Mouse (Mus musculus): Measurements from ENCODE around the gene Napsa. TPM values are rescaled to one million over a fixed set of nuclear protein-coding genes. Genes with fewer than 3 reads are reported as not detected.

The Napsa gene
- total RNA-seq (2014; fragmentation: Nextera tagmentation) (1.3 and 2.7 TPM in 2 replicates), total RNA-seq (2017) (0.16 and 0.70 TPM in 2 replicates), polyA plus RNA-seq (2012) (0.10 and 0.35 TPM in 2 replicates)

DNA sequence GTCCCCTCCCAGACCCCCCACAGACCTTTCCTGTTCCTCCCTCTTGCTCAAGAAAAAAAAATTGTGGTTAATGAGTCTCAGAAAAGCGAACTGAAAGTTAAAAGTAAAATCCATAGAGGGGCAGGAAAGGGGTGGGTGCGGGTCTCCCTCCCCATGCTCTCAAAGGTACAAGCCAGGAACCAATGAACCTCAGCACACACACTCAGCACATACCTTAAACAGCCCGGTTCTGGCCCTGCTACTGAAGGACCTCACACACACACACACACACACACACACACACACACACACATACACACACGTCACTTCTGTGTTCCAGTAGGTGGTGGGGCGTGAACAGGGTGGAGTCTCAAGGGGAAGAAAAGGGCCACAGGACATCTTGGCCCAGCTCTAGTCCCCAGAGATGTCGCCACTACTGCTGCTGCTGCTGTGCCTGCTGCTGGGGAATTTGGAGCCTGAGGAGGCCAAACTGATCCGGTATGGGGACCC, at the start of gene Napsa:
TSS of gene Napsa (plus strand) at position 168 of the 489 bp plus-strand sequence.
- TF ChIP-seq TAL1 (conservative IDR thresholded peaks at IDR 0.05; ENCODE audit: low read depth, low read length) (no peak), POLR2AphosphoS5 (IDR thresholded peaks at IDR 0.05; ENCODE audit: insufficient replicate concordance, low read depth, low read length) (no peak), GATA1 (IDR thresholded peaks at IDR 0.05; ENCODE audit: borderline replicate concordance, low read length) (no peak), GATA2 (IDR thresholded peaks at IDR 0.05; ENCODE audit: borderline replicate concordance, low read depth, low read length) (no peak), CTCF (IDR thresholded peaks at IDR 0.05; ENCODE audit: low read depth, low read length) (no peak)
- peaks cover 29% of the 10 kb centered on the region for H3K27me3 ChIP-seq (ENCODE audit: insufficient read depth, low read length)
- H3K4me3 ChIP-seq (ENCODE audit: low read depth, low read length) = no peak within 1 kb of the TSS
- DNase-seq (ENCODE audit: low spot score) (no peak), ATAC-seq (ENCODE audit: extremely low read depth, insufficient number of reproducible peaks, low FRiP score, poor library complexity, severe bottlenecking) (no peak)
- no peaks in the 10 kb centered on the region for H3K9me3 ChIP-seq (replicated peaks)
- no peaks in the 10 kb centered on the region for H3K36me3 ChIP-seq (replicated peaks)
- H3K4me1 ChIP-seq (ENCODE audit: insufficient read depth, low read depth, low read length) = peaks cover 10% of the 10 kb centered on the region; the same call in 1 of the 2 replicates

DNA sequence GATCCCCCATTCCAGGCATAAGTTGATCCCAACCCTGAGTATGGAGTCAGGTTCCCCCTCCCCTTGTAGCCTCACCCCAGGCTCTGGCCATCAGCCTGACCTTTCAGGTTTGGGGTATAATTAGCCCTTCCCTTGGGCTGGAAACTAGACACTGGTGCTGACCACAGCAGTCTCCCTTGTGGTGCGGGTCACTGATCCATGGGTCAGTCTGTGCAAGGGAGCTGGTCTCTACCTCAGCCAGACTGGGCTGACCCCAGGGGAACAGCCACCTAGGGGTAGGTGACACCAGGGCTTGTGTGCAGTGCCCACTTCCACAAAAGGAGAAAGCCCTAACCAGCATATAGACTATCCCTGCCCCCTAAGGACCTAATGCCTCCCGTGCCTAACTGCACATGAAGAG, 49.1 kb upstream of the Napsa start:
- DNase-seq (ENCODE audit: low spot score) (no peak), ATAC-seq (ENCODE audit: extremely low read depth, insufficient number of reproducible peaks, low FRiP score, poor library complexity, severe bottlenecking) (no peak)
- TF ChIP-seq POLR2AphosphoS5 (IDR thresholded peaks at IDR 0.05; ENCODE audit: insufficient replicate concordance, low read depth, low read length) (no peak), TAL1 (conservative IDR thresholded peaks at IDR 0.05; ENCODE audit: low read depth, low read length) (no peak), CTCF (IDR thresholded peaks at IDR 0.05; ENCODE audit: low read depth, low read length) (no peak), GATA2 (IDR thresholded peaks at IDR 0.05; ENCODE audit: borderline replicate concordance, low read depth, low read length) (no peak), GATA1 (IDR thresholded peaks at IDR 0.05; ENCODE audit: borderline replicate concordance, low read length) (no peak)
- Histone ChIP-seq H3K36me3 (replicated peaks) (no peaks in the 10 kb centered on the region), H3K4me1 (ENCODE audit: insufficient read depth, low read depth, low read length) (peaks cover 14% of the 10 kb centered on the region), H3K9me3 (replicated peaks) (no peaks in the 10 kb centered on the region), H3K27me3 (ENCODE audit: insufficient read depth, low read length) (peaks cover 67% of the 10 kb centered on the region), H3K4me3 (ENCODE audit: low read depth, low read length) (no peak overlapping the region)

GRCm38 (mm10) chr7:44524502-44524901, 47.7 kb upstream of the Napsa start, which contains the start of gene Mybpc2:
Mybpc2 (minus strand) TSS chr7:44524656.
- TF ChIP-seq POLR2AphosphoS5 (IDR thresholded peaks at IDR 0.05; ENCODE audit: insufficient replicate concordance, low read depth, low read length) (no peak), TAL1 (conservative IDR thresholded peaks at IDR 0.05; ENCODE audit: low read depth, low read length) (no peak)
- DNase-seq (ENCODE audit: low spot score) = no peak
- Histone ChIP-seq H3K9me3 (replicated peaks) (no peaks in the 10 kb centered on the region), H3K27me3 (ENCODE audit: insufficient read depth, low read length) (peaks cover 75% of the 10 kb centered on the region), H3K36me3 (replicated peaks) (no peaks in the 10 kb centered on the region), H3K4me3 (ENCODE audit: low read depth, low read length) (no peak within 1 kb of the TSS), H3K4me1 (ENCODE audit: insufficient read depth, low read depth, low read length) (peaks cover 18% of the 10 kb centered on the region)
- no peak for ATAC-seq (ENCODE audit: extremely low read depth, insufficient number of reproducible peaks, low FRiP score, poor library complexity, severe bottlenecking)

DNA sequence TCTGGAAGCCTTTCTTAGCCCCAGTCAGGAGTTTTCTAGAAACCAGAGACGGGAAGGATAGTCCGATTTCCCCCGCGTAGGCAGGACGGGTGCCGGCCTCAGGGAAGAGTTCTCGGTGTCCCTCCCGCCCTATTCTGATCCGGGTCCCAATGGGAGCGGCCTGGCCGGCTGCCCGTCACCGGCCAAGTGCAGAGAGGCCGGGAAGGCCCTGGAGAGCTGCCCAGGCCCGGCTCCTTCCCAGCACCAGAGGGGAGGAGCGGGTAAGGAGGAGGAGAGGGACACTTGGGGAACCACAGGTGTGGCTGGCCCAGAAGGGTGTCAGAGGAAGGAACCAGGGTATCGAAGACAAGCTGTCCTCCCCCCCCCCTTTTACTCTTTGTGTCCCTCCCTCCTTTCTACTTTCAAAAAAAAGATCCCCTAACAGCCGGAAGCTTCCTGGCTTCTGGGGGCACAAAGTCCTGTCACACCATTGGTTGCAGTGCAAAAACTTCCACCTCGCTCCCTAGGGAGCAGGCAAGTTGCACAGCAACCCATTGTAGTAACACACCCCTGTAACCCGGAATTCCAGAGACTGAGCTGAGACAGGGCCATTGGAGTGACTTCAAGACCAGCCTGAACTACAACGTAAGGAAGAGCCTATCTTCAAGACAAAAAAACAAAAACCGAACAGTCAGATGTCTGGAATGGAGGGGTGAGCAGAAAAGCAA, 46.9 kb upstream of the Napsa start:
- Histone ChIP-seq H3K27me3 (ENCODE audit: insufficient read depth, low read length) (peaks cover 79% of the 10 kb centered on the region), H3K4me1 (ENCODE audit: insufficient read depth, low read depth, low read length) (peaks cover 18% of the 10 kb centered on the region), H3K9me3 (replicated peaks) (no peaks in the 10 kb centered on the region), H3K4me3 (ENCODE audit: low read depth, low read length) (no peak overlapping the region), H3K36me3 (replicated peaks) (no peaks in the 10 kb centered on the region)
- no peak for ATAC-seq (ENCODE audit: extremely low read depth, insufficient number of reproducible peaks, low FRiP score, poor library complexity, severe bottlenecking)
- TF ChIP-seq POLR2AphosphoS5 (IDR thresholded peaks at IDR 0.05; ENCODE audit: insufficient replicate concordance, low read depth, low read length) (no peak), GATA2 (IDR thresholded peaks at IDR 0.05; ENCODE audit: borderline replicate concordance, low read depth, low read length) (no peak), TAL1 (conservative IDR thresholded peaks at IDR 0.05; ENCODE audit: low read depth, low read length) (no peak), GATA1 (IDR thresholded peaks at IDR 0.05; ENCODE audit: borderline replicate concordance, low read length) (no peak), CTCF (IDR thresholded peaks at IDR 0.05; ENCODE audit: low read depth, low read length) (no peak)
- DNase-seq (ENCODE audit: low spot score) = no peak

DNA sequence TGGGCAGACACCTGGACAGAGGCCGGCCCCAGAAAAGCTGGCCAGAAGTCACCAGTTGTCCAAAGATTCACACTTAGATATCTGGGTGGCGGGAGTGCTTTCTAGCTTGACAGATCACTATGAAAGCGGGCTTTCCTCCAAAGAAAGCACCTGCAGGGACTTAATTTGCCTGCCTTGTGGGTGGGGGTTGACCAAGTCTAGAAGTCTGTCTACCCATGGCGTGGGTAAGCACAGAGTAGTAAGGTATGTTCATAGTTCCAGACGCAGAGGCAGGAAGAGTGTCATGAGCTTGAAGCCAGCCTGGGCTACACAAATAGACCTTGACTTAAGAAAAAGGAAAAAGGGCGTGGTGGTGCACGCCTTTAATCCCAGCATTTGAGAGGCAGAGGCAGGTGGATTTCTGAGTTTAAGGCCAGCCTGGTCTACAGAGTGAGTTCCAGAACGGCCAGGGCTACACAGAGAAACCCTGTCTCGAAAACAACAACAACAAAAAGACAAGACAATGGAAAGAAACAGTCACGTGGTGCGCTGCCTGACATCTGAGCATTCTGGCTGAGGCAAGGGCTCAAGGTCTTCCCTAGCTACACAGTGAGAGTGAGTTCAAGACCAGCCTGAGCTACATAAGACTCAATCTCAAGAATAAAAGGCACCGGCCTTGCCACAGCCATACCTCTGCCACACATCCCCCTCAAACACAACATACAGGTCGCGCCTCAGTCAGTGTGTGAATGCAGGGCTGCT, 45.6 kb upstream of the Napsa start:
- Histone ChIP-seq H3K4me3 (ENCODE audit: low read depth, low read length) (no peak overlapping the region), H3K9me3 (replicated peaks) (no peaks in the 10 kb centered on the region), H3K4me1 (ENCODE audit: insufficient read depth, low read depth, low read length) (peaks cover 21% of the 10 kb centered on the region), H3K27me3 (ENCODE audit: insufficient read depth, low read length) (peaks cover 73% of the 10 kb centered on the region), H3K36me3 (replicated peaks) (peaks cover under 1% of the 10 kb centered on the region)
- DNase-seq (ENCODE audit: low spot score) (no peak), ATAC-seq (ENCODE audit: extremely low read depth, insufficient number of reproducible peaks, low FRiP score, poor library complexity, severe bottlenecking) (no peak)
- TF ChIP-seq CTCF (IDR thresholded peaks at IDR 0.05; ENCODE audit: low read depth, low read length) (no peak), TAL1 (conservative IDR thresholded peaks at IDR 0.05; ENCODE audit: low read depth, low read length) (no peak), POLR2AphosphoS5 (IDR thresholded peaks at IDR 0.05; ENCODE audit: insufficient replicate concordance, low read depth, low read length) (no peak), GATA1 (IDR thresholded peaks at IDR 0.05; ENCODE audit: borderline replicate concordance, low read length) (no peak), GATA2 (IDR thresholded peaks at IDR 0.05; ENCODE audit: borderline replicate concordance, low read depth, low read length) (no peak)
